Mouse (Mus musculus): Measurements from ENCODE around the gene Inafm1. TPM values are rescaled to one million over a fixed set of nuclear protein-coding genes. Genes with fewer than 3 reads are reported as not detected.

The Inafm1 gene
- 27.0 and 27.5 TPM in 2 replicates for polyA plus RNA-seq (2015; fragmentation: Nextera tagmentation; extraction: Ambion mirVana)

- ATAC-seq (replicated peaks) = peak; percentile 81
- H3K27me3 ChIP-seq = no peaks in the 10 kb centered on the region
- H3K4me1 ChIP-seq = peaks cover 24% of the 10 kb centered on the region
- peak within 1 kb of the TSS; percentile 68 for H3K9ac ChIP-seq (replicated peaks)
- H3K27ac ChIP-seq (replicated peaks) = peak within 1 kb of the TSS; percentile 91
- under 1% methylated on average over 49 of the region's 49 CpGs for WGBS
- no peaks in the 10 kb centered on the region for H3K9me3 ChIP-seq
- peak within 1 kb of the TSS; percentile 67 for H3K4me3 ChIP-seq
- H3K36me3 ChIP-seq = peaks cover 30% of the 10 kb centered on the region; the same call in 1 of the 2 replicates
- H3K4me2 ChIP-seq (replicated peaks) = peak within 1 kb of the TSS; percentile 75
Measured at GRCm38 (mm10) chr7:16273081-16273765, at the start of gene Inafm1. Inafm1 (minus strand) TSS chr7:16273617.

GRCm38 (mm10) chr7:16320479-16320878 is 47.1 kb upstream of the Inafm1 start:
- H3K27me3 ChIP-seq = no peaks in the 10 kb centered on the region

DNA sequence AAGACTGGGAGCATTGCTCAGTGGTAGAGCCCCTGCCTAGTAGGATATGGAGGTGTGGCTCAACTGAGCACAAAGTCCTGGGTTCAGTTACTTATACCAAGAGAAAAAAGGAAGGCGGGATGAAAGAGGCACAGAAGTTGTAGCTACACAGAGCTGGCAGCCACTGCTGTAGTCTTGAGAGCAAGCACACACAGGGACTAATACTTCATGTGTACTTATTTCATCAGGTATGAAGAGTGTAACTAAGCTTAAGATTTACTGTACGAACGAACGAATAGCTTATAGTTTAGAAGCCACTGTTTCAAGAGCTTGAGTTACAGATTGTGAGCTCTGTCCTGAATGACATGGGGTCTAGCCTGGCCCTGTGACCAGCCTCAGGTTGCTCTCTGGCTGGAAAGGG is 45.8 kb upstream of the Inafm1 start:
- Histone ChIP-seq H3K9me3 (no peaks in the 10 kb centered on the region), H3K27ac (replicated peaks) (no peak overlapping the region), H3K4me1 (peaks cover 4% of the 10 kb centered on the region), H3K4me3 (no peak overlapping the region), H3K4me2 (replicated peaks) (no peak overlapping the region), H3K9ac (replicated peaks) (no peak overlapping the region), H3K36me3 (no peaks in the 10 kb centered on the region), H3K27me3 (no peaks in the 10 kb centered on the region)
- no peak for ATAC-seq (replicated peaks)
- WGBS = 97% methylated on average over 4 of the region's 4 CpGs

More at GRCm38 (mm10) chr7:16320479-16320878, 47.1 kb upstream of the Inafm1 start:
- H3K36me3 ChIP-seq = 0 out of 2 replicates have a peak, but pooled peaks cover 9% of the 10 kb centered on the region
- no peaks in the 10 kb centered on the region for H3K4me1 ChIP-seq
- no peak for ATAC-seq (replicated peaks)
- no peak overlapping the region for H3K9ac ChIP-seq (replicated peaks)
- no peak overlapping the region for H3K4me3 ChIP-seq
- H3K4me2 ChIP-seq (replicated peaks) = no peak overlapping the region
- WGBS = 93% methylated on average over 6 of the region's 6 CpGs
- no peaks in the 10 kb centered on the region for H3K9me3 ChIP-seq
- no peak overlapping the region for H3K27ac ChIP-seq (replicated peaks)

DNA sequence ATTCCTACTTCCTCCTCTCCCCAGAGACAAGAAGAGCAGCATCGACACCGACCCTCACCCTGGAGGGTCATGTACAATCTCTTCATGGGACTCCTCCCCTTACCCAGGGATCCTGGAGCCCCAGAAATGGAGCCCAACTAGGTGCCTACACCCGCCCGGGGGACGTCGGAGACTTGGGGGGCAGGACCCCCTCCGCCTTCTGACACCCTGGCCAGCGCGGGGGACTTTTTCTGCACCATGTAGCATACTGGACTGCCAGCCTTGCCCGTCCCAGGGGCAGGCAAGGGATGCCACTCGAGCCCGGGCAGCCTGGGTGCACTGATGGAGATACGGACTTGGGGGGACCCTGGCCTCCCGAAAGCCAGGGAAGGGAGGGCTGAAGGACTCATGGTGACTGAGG is 43.7 kb upstream of the Inafm1 start:
- no peaks in the 10 kb centered on the region for H3K36me3 ChIP-seq
- H3K27me3 ChIP-seq = peaks cover 7% of the 10 kb centered on the region; the same call in 1 of the 2 replicates
- no peaks in the 10 kb centered on the region for H3K9me3 ChIP-seq
- 86% methylated on average over 14 of the region's 14 CpGs for whole genome bisulfite sequencing
- no peak for ATAC-seq (replicated peaks)
- H3K4me1 ChIP-seq = peaks cover 21% of the 10 kb centered on the region
- H3K4me3 ChIP-seq = no peak overlapping the region
- no peak overlapping the region for H3K27ac ChIP-seq (replicated peaks)
- H3K9ac ChIP-seq (replicated peaks) = no peak overlapping the region
- no peak overlapping the region for H3K4me2 ChIP-seq (replicated peaks)

- H3K36me3 ChIP-seq = no peaks in the 10 kb centered on the region
- peaks cover 39% of the 10 kb centered on the region for H3K4me1 ChIP-seq
- no peak overlapping the region for H3K4me3 ChIP-seq
- H3K27me3 ChIP-seq = peaks cover 11% of the 10 kb centered on the region
- H3K9me3 ChIP-seq = no peaks in the 10 kb centered on the region
- no peak overlapping the region for H3K27ac ChIP-seq (replicated peaks)
- no peak overlapping the region for H3K9ac ChIP-seq (replicated peaks)
- 76% methylated on average over 4 of the region's 4 CpGs for WGBS
- H3K4me2 ChIP-seq (replicated peaks) = no peak overlapping the region
- no peak for ATAC-seq (replicated peaks)
Measured at GRCm38 (mm10) chr7:16315222-16315759, 41.9 kb upstream of the Inafm1 start.

DNA sequence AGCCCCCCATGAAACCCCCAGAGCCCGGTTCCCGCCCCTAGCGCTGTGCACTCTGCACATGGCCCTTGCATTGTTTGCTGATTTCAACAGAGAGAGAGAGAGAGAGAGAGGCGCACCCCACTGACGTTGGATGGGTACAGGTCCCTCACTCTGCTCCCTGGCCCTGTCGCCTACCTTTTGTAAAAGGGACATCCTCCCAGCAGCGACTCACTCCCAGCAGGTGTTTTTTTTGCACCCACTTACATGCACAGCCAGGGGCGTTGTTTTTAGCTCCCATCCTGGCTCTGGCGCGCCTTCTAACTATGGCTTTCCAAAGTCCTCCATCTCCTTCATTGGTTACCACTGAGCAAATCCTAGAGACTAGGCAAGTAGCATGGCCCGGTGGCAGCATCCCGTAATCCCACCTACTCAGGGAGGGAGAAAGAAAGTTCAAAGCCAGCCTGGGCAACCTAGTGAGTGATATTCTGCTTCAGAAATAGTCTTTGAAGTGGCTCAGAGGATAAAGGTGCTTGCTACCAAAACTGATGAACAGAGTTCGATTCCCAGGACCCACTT is 40.9 kb upstream of the Inafm1 start:
- peak overlapping the region; percentile 50 for H3K4me3 ChIP-seq
- H3K4me1 ChIP-seq = peaks cover 47% of the 10 kb centered on the region
- H3K36me3 ChIP-seq = no peaks in the 10 kb centered on the region
- peaks cover 11% of the 10 kb centered on the region for H3K27me3 ChIP-seq
- no peak for ATAC-seq (replicated peaks)
- WGBS = 11% methylated on average over 13 of the region's 13 CpGs
- no peaks in the 10 kb centered on the region for H3K9me3 ChIP-seq
- H3K27ac ChIP-seq (replicated peaks) = peak overlapping the region; percentile 80
- H3K9ac ChIP-seq (replicated peaks) = peak overlapping the region; percentile 59
- peak overlapping the region; percentile 82 for H3K4me2 ChIP-seq (replicated peaks)

DNA sequence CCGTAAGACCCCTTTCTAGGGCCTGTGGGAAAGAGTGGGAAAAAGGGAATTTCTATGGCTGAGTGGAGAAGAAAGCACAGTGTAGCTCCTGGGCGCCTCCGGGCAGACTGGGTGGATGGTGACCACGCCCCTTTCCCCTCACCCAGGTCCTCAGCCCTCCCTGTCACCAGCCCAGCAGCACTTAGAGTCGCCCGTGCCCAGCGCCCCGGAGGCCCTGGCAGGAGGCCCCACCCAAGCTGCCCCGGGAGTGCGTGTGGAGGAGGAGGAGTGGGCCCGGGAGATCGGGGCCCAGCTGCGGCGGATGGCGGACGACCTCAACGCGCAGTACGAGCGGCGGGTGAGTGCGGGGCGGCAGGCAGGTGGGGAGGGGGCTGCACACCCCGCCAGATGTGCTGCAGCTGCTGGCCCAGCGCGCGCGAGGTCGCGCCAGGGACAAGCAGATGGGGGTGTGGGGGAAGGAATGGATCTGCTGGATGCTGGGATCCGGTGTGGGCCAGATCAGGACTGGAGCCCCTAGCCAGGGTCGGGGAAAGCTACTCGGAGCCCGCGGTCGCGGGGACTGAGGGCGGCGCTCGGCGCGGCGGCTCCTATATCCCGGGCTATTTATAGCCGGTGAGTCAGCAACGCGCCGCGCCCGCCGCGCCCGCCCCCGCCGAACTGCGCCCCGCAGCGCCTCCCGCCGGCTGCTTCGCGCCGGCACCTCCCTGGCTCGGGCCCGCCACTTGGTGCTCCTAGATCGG is 40.2 kb upstream of the Inafm1 start:
- Histone ChIP-seq H3K36me3 (no peaks in the 10 kb centered on the region), H3K27me3 (peaks cover 11% of the 10 kb centered on the region), H3K9ac (replicated peaks) (peak overlapping the region; percentile 59), H3K4me1 (peaks cover 53% of the 10 kb centered on the region), H3K4me2 (replicated peaks) (peak overlapping the region; percentile 82), H3K27ac (replicated peaks) (peak overlapping the region; percentile 80), H3K4me3 (peak overlapping the region; percentile 50), H3K9me3 (no peaks in the 10 kb centered on the region)
- 1% methylated on average over 64 of the region's 66 CpGs for WGBS
- peak; percentile 65 for ATAC-seq (replicated peaks)

- Histone ChIP-seq H3K4me3 (peak overlapping the region; percentile 50), H3K9me3 (no peaks in the 10 kb centered on the region), H3K4me2 (replicated peaks) (peak overlapping the region; percentile 82), H3K27me3 (peaks cover 11% of the 10 kb centered on the region), H3K4me1 (peaks cover 54% of the 10 kb centered on the region), H3K27ac (replicated peaks) (peak overlapping the region; percentile 80; the same call in 1 of the 2 replicates), H3K9ac (replicated peaks) (peak overlapping the region; percentile 63), H3K36me3 (no peaks in the 10 kb centered on the region)
- ATAC-seq (replicated peaks) = no peak
- WGBS = 0% methylated on average over 12 of the region's 12 CpGs
Measured at GRCm38 (mm10) chr7:16312672-16313311, 39.4 kb upstream of the Inafm1 start.

DNA sequence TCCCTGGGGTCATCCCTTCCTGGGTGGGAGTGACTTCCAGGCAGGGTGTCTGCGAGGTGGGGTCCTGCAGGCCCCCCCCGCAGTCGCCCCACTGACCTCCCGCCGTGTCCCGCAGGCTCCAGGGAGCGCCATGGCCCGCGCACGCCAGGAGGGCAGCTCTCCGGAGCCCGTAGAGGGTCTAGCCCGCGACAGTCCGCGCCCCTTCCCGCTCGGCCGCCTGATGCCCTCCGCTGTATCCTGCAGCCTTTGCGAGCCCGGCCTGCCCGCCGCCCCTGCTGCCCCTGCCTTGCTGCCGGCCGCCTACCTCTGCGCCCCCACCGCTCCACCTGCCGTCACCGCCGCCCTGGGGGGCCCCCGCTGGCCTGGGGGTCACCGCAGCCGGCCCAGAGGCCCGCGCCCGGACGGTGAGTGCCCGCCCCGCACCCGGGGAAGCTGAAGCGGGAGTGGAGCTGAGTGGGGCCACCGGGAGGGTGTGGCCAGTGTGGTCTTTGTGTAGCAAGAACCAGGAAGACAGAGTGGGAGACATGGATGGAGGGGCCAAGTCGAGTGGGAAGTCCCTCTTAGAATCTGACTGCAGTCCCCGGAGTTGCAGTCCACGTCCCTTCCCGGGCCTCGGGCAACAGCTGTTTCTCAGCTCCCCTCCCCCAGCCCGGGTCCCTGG is 38.7 kb upstream of the Inafm1 start:
- Histone ChIP-seq H3K4me3 (peak overlapping the region; percentile 50), H3K4me2 (replicated peaks) (peak overlapping the region; percentile 82), H3K27ac (replicated peaks) (peak overlapping the region; percentile 80; the same call in 1 of the 2 replicates), H3K9ac (replicated peaks) (peak overlapping the region; percentile 63), H3K36me3 (no peaks in the 10 kb centered on the region), H3K9me3 (no peaks in the 10 kb centered on the region), H3K27me3 (peaks cover 11% of the 10 kb centered on the region), H3K4me1 (peaks cover 54% of the 10 kb centered on the region)
- no peak for ATAC-seq (replicated peaks)
- WGBS = 1% methylated on average over 48 of the region's 49 CpGs

- 1% methylated on average over 14 of the region's 14 CpGs for WGBS
- Histone ChIP-seq H3K36me3 (no peaks in the 10 kb centered on the region), H3K27ac (replicated peaks) (peak overlapping the region; percentile 80), H3K27me3 (peaks cover 11% of the 10 kb centered on the region), H3K4me1 (peaks cover 54% of the 10 kb centered on the region), H3K4me2 (replicated peaks) (peak overlapping the region; percentile 82), H3K9me3 (no peaks in the 10 kb centered on the region), H3K9ac (replicated peaks) (peak overlapping the region; percentile 63), H3K4me3 (peak overlapping the region; percentile 50)
- ATAC-seq (replicated peaks) = no peak
Measured at GRCm38 (mm10) chr7:16311453-16312004, 38.1 kb upstream of the Inafm1 start.

Data from forebrain, embryonic 15.5 days (tissue).